Mouse (Mus musculus): ENCODE results near the gene Zmynd10. TPM values are rescaled to one million over a fixed set of nuclear protein-coding genes. Genes with fewer than 3 reads are reported as not detected.
"Not testable (repeated sequence)": the region's sequence is repeated elsewhere in the genome, so short reads cannot be mapped to it uniquely, and the experiment has no call there.

The Zmynd10 gene
- total RNA-seq, 2 experiments from 2014 or later, result not detected

GRCm38 (mm10) chr9:107552690-107553393 is 5.7 kb downstream of the Zmynd10 start:
- no peak for ATAC-seq (replicated peaks; ENCODE audit: low FRiP score, low TSS enrichment, poor library complexity, severe bottlenecking)

GRCm38 (mm10) chr9:107553541-107554318 is 6.6 kb downstream of the Zmynd10 start:
- no peak for ATAC-seq (replicated peaks; ENCODE audit: low FRiP score, low TSS enrichment, poor library complexity, severe bottlenecking)

GRCm38 (mm10) chr9:107554319-107554825 is 7.3 kb downstream of the Zmynd10 start:
- peak; percentile 86 for ATAC-seq (replicated peaks; ENCODE audit: low FRiP score, low TSS enrichment, poor library complexity, severe bottlenecking)

DNA sequence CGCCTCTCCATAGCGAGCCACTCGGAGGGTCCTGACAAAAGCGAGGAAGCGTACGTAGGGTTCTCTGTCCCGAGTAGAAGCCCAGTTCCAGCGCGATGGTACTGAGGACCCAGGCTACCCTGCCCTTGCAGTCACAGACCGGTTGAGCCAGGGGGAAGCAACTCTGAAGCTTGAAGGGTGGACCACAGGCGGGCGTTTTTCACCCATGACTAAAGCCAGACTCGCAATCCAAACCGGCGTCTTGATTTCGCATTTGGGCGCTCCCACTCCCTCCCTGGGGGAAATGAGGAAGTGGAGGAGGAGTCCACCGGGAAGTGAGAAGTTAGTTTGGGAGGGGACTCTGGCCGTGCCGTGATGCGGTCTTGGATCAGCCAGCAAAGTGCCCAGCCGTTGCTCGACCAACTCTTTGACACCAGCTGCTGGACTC is 7.9 kb downstream of the Zmynd10 start:
- ATAC-seq (replicated peaks; ENCODE audit: low FRiP score, low TSS enrichment, poor library complexity, severe bottlenecking), result peak; percentile 3; the same call in 1 of the 2 replicates

DNA sequence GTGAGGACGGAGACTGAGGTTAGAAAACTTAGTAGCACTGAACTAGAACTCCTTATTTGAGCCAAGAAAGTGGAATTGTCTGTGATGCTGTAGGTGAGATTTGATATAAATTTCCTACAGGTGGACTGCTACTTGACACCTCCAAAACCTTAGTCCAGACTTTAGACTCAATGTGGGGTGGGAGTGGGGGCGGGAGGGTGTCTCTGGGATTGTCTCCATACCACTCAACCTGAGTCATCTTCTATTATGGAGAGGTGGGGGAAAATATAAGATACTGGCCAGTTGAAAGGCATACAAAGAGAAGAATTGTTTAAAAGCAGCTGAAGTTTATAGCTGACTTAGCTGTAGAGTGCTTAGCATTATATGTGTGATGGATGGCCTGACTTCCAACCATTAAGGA is 8.6 kb downstream of the Zmynd10 start:
- ATAC-seq (replicated peaks; ENCODE audit: low FRiP score, low TSS enrichment, poor library complexity, severe bottlenecking), result no peak

GRCm38 (mm10) chr9:107556346-107556745 is 9.2 kb downstream of the Zmynd10 start:
- no peak for ATAC-seq (replicated peaks; ENCODE audit: low FRiP score, low TSS enrichment, poor library complexity, severe bottlenecking)

GRCm38 (mm10) chr9:107563029-107563581 is 16.0 kb downstream of the Zmynd10 start, which contains the start of gene Tusc2:
Gene Tusc2 (plus strand): TSS chr9:107563255.
- peak; percentile 91 for ATAC-seq (replicated peaks; ENCODE audit: low FRiP score, low TSS enrichment, poor library complexity, severe bottlenecking)

DNA sequence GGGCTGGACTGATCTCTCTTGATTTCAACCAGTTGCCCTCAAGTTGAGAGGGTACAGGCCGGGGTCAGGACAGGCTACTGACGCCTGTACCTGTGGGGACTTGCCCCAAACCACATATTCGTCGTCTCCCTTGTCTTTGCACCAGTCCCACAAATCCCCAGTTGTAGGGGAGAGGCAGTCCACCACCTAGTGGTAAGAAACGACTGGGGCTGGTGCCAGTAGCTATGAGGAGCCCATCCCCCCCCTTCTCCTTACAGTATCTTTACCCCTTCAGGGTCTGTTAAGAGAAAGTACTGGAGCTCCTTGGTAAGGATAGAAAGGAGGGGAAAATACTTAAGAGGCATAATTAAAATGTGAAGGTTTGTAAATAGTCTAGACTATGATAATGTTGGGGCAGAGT is 18.5 kb downstream of the Zmynd10 start:
- not testable (repeated sequence) for ATAC-seq (replicated peaks; ENCODE audit: low FRiP score, low TSS enrichment, poor library complexity, severe bottlenecking)

GRCm38 (mm10) chr9:107566041-107566709 is 19.1 kb downstream of the Zmynd10 start:
- ATAC-seq (replicated peaks; ENCODE audit: low FRiP score, low TSS enrichment, poor library complexity, severe bottlenecking), result no peak

GRCm38 (mm10) chr9:107566855-107567254 is 19.8 kb downstream of the Zmynd10 start:
- ATAC-seq (replicated peaks; ENCODE audit: low FRiP score, low TSS enrichment, poor library complexity, severe bottlenecking), result no peak

GRCm38 (mm10) chr9:107567702-107568319 is 20.7 kb downstream of the Zmynd10 start, which contains the start of gene Hyal2:
Gene Hyal2 (plus strand): TSS chr9:107567945.
- ATAC-seq (replicated peaks; ENCODE audit: low FRiP score, low TSS enrichment, poor library complexity, severe bottlenecking), result no peak

- peak; percentile 55 for ATAC-seq (replicated peaks; ENCODE audit: low FRiP score, low TSS enrichment, poor library complexity, severe bottlenecking)
Observed at GRCm38 (mm10) chr9:107568331-107569261, 21.5 kb downstream of the Zmynd10 start.

DNA sequence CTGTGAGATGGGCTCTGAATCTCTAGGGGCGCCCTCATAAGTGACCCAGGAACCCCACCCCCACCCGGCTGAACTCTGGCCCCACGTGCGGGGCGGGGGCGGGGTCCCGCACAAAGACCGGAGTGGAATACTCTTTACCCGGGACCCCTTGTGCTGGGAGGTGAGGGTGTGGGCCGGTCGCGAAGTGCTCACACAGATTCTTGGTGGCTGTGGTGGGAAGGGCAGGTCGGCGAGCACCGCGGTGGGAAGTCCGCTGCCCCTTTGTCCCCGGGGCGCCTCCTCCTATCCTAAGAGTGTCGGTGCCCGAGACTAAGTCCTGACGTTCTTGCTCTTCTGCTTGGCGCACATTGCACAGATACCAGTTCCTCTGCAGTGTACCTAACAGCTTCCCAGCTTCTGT is 22.2 kb downstream of the Zmynd10 start:
- ATAC-seq (replicated peaks; ENCODE audit: low FRiP score, low TSS enrichment, poor library complexity, severe bottlenecking), result 0 out of 2 replicates have a peak, but pooled peaks have one; percentile 7

DNA sequence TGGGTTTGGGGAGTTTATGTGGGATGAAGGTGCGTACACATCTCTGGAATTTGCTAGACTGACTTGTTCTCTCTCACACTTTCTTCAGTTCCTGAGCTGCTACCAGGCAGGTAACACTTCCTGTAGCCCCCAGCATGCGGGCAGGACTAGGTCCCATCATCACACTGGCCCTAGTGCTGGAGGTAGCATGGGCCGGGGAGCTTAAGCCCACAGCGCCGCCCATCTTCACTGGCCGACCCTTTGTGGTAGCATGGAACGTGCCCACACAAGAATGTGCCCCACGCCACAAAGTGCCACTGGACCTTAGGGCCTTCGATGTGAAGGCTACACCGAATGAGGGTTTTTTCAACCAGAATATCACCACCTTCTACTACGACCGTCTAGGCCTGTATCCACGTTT is 22.9 kb downstream of the Zmynd10 start:
- ATAC-seq (replicated peaks; ENCODE audit: low FRiP score, low TSS enrichment, poor library complexity, severe bottlenecking), result no peak

DNA sequence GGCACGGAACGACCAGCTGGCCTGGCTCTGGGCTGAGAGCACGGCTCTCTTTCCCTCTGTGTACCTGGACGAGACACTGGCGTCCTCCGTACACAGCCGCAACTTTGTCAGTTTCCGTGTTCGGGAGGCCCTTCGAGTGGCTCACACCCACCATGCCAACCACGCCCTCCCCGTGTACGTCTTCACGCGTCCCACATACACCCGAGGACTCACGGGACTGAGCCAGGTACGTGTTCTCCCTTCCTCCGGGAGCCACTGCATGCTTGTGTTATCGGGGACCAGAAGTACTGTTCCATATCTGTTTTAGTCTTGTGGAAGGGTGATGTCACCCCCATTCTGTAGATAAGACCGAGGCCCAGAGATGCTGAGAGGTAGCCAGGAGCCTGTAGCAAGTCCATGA is 23.7 kb downstream of the Zmynd10 start:
- peak; percentile 61 for ATAC-seq (replicated peaks; ENCODE audit: low FRiP score, low TSS enrichment, poor library complexity, severe bottlenecking)

- no peak for ATAC-seq (replicated peaks; ENCODE audit: low FRiP score, low TSS enrichment, poor library complexity, severe bottlenecking)
Observed at GRCm38 (mm10) chr9:107571534-107572326, 24.6 kb downstream of the Zmynd10 start.

DNA sequence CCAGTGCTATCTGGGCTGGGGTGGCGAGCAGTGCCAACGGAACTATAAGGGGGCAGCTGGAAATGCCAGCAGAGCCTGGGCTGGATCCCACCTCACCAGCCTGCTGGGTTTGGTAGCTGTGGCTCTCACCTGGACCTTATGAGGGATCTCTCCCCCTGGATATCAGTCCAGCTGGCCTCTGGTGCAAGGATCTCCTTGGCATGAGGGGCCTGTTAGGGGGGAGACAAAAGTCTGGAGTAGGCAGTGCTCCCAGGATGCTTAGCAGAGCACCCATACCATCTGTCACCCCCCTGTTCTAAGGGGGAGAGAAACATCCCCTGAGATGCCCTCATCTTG is 25.2 kb downstream of the Zmynd10 start:
- ATAC-seq (replicated peaks; ENCODE audit: low FRiP score, low TSS enrichment, poor library complexity, severe bottlenecking), result no peak
